Mouse (Mus musculus): ENCODE measurements at regions not wholly inside any gene's neighbourhood (a gene's known extent, or its start where the extent isn't known, plus 50 kb on each side); places are given as distances from the start of the nearest gene placed in this dataset.

- no peak for ATAC-seq (replicated peaks; ENCODE audit: low FRiP score, poor library complexity, severe bottlenecking)
These were observed 51.3 kb upstream of the Ankrd55 start for GRCm38 (mm10) chr13:112236956-112237355.

GRCm38 (mm10) chr13:112237377-112237776, 50.9 kb upstream of the Ankrd55 start:
- ATAC-seq (replicated peaks; ENCODE audit: low FRiP score, poor library complexity, severe bottlenecking) = no peak

GRCm38 (mm10) chr13:112237917-112238316, 50.3 kb upstream of the Ankrd55 start:
- no peak for ATAC-seq (replicated peaks; ENCODE audit: low FRiP score, poor library complexity, severe bottlenecking)
